Mouse (Mus musculus) heart, postnatal 0 days (tissue): ENCODE data around the gene Smad3.

Experiments
- CTCF ChIP-seq: IDR thresholded peaks from 2 replicates; pipeline ENCODE4 v1.5.1; 2016; ENCODE audit warnings: antibody characterized with exemption, control low read depth, low read depth
- EP300 ChIP-seq: IDR thresholded peaks from 2 replicates; pipeline ENCODE4 v1.6.1; 2016; ENCODE audit warnings: antibody characterized with exemption, low read depth

GRCm38 (mm10) chr9:63751325-63751724 lies 6.5 kb downstream of the Smad3 start:
- TF ChIP-seq CTCF (no peak), EP300 (no peak)
